Mouse (Mus musculus): ENCODE results near the gene Rbms3.

The Rbms3 gene

DNA sequence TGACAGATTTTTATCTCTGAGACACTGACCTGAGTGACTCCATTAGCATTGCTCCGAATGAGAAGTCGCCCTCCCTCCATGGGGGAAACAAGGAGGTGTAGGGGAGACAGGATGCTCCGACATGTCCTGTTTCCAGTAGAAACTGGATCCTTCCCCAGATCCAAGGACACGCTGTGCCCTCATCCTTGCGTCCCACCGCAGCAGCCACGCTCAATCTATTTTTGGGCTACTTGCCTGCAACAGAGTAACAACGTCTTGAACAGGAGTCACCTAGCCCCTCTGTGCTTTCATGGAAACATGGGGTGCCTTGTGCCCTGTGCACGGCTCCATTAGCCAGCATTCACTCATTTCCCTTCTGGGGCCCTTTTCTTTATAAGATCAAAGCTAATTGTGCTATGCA, at the start of gene Rbms3:
Rbms3 (minus strand) TSS at position 143 of the 400 bp plus-strand sequence.
- DNase-seq: no peak

DNA sequence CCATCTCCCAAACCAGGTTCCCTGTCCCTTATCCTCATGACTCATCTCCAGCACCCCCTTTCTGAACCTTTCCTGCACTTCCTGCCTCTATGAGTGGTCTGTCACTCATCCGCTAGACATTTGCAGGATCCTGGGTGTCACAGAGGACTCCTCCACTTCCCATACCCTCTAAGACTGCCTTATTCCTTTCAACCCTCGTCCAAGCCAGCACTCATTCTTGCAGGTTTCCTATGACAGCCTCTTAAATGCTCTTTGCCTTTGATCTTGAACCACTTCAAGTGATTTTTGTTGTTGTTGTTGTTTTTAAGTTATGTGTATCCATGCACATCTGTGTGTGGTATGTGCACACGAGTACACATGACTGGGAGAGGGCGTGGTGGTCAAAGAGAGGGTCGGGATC, 43.6 kb upstream of the Rbms3 start:
- DNase-seq: no peak

DNA sequence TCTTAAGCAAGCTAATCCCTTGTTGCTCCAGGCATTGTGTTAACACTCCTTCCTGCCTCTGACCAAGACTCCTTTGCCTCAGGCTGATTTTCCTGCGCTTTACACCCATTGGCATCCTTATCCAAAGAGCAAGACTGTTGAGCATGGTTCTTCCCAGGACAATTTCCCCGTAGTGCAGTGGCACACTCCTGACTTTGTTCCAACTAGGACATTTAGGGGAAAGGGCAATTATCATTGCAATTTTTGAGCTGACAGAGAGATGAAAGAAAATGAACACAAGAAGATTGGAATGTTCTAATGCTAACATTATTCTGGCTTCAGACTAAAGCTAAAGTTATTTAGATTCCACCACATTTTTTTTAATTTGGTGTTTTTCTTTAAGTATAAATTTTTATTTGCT, 24.9 kb upstream of the Rbms3 start:
- DNase-seq: no peak

DNA sequence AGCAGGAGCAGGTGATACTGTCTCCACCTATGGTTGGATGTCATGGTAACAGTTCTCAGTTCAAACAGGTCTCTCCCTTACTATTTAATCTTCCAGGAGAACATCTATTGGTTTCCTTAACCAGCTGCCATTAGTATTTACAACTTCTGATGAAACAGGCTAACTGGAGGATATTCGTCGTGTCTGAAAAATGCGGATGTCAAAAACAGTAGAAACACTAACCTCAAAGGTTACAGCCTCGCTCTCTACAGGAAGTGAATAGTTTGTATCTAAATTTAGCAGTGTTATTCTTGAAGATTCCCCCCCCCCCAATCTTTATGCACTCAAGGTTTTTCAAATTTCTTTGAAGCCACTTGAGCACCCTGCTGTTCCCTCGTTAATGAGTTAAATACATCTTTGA, 23.9 kb upstream of the Rbms3 start:
- DNase-seq: no peak

DNA sequence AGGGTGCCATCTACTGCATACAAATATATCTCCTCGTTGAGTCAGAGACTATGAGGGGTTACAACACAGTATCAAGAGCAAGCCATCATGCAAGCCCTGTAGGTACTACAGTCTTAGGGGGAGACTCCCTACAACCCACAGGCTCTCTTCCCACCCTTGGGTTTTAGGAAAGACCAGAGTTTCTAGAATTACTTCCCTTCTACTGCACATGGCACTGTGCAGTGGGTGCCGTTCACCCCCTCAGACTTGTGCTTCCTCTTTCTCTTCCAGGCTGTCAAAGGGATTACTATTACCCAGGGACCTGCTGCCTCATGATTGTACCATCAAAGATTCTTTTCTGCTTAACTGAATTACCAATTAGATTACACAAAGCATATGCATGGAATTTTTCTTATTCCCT, 16.4 kb upstream of the Rbms3 start:
- no peak for DNase-seq

DNA sequence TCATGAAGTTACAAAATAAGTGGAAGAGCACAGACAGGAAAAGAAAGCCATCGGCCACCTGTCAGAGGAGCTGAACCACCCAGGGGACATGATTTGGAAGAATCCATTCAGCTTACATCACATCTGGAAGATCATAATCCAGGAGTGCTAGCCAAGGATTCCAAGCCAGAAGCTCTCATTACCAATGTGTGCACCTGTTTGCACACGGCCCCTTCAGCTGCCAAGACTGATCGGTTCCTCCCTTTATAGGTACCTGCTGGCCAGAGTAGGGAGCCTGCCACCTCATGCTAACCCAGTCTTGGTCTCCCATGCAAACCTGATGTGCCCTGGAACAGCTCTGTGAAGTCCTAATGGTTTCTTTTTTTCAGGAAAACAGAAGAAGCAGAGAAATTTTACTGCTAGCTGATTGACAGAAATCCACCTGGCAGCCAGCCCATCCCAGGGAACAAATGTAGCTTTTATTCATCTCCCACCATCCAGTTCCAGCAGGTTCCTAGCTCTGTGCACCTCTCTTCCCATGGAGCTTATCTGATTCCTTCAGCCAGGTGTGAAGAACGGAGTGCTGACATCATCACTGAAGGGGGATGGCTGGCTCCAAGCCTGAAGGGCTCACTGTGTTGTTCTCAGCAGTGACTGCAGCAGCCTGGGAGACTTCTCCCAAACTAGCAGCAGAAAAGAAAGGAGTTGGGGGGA, 11.5 kb upstream of the Rbms3 start:
- no peak for DNase-seq

DNA sequence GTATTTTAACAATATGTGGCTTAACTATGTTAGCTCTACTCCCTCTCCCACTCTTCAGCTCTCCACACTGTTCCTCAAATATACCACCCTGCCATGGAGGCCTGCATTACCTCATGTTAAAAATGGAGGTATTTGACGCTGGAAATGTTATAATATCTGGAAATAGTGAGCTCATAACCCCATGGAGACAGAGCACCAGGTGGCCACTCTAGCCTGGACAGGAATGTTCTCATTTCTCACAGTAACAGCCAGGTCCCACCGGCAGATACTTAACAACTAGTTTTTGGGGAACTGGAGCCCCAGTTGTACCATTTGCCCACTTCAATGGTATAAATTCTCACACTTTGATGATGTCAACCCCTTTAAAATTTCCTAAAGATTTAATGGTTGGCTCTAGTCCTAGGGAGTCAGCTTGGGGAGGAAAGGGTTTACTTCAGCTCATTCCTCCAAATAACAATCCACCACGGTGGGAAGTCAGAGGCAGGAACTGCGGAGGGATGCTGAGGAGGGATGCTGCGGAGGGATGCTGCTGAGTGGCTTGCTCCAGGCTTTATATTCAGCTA, 9.0 kb upstream of the Rbms3 start:
- DNase-seq: no peak

DNA sequence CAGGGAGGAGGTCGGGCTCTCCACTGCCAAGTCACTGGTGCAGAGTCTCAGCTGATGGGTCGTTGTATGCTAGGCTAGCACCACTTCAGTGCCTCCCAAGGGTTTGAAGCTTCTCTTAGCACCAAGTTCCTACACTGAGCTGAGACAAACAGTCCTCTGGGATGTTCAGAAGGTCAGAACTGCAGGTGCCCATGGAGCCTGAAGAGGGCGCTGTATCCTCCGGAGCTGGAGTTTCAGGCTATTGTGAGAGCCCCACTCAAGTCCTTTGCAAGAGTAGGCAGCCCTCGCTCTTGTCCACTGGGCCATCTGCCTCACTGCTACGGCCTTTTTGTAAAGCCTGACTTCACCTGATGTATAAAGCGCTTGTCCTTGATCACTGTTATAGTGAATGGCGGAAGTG, 6.8 kb upstream of the Rbms3 start:
- no peak for DNase-seq

DNA sequence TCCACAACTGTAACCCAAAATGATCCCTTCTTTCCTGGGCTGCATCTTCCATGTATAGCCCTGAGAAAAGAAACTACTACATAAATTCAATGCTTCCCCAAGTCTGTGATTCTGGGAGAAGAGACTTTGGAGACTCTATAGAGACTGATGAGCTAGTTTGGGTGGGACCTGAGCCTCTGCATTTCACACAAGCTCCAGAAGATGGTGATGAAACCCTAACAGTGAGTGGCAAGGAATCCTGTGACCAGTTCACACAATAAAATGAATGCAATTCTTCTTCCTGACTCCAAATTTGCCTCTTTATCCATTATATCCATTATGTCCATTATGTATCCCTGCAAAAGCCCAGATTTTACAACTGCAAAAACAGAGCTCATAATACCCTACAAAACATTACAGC, 2.5 kb downstream of the Rbms3 start:
- DNase-seq: no peak

DNA sequence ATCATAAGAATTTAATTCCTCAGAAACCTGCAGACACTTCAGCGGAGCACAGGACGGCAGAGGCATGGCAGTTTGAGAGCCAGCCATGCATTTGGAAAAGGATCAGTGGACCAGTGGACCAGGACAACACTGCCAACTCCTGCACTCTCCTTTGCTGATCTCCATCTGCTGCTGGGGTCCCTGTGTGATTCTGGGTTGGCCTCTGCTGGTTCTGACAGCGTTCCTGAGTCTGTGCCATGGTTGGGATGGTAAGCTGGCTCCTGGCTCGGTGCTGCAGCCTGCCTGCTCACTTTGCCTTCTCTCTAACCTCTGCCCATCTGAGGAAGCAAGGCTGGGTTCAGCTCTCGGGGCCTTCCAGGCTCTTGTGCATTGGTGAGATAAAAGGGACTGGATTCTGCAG, 28.9 kb downstream of the Rbms3 start:
- no peak for DNase-seq

DNA sequence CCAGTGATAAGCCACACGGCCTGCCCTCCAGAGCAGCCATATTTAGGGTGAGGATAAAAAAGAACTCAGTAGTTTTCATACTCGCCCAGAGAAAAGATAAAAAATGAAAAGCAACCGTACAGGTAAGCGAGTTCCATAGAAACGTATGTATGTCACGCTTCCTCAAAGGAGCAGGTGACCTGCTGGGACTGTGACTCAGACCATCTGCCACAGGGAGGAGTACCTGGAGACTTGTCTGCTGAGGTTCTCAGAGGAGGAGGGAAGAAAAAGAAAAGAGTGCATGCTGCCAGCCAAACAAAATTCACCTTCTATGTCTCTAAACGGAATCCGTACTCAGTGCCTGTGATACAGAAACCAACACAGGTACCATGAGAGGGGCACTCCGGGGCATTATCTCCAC, 30.4 kb downstream of the Rbms3 start:
- no peak for DNase-seq

DNA sequence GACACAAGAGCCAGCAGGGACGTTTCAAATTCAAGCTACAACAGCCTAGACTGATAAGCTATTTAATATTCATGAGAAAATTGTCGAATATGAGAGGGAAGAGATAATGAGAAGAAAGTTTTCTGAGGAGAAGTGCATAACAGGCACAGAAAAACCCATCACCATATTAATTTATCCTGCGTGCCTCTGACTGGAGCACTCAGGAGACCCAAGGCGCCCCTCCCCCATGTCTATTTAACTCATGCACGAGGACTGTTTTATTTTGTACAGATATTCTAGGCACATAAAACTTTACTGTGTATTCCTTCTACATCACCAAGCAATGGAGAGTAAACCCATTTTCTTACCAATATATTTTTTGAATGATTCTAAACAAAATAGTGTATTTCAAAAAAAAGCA, 33.6 kb downstream of the Rbms3 start:
- DNase-seq: no peak

DNA sequence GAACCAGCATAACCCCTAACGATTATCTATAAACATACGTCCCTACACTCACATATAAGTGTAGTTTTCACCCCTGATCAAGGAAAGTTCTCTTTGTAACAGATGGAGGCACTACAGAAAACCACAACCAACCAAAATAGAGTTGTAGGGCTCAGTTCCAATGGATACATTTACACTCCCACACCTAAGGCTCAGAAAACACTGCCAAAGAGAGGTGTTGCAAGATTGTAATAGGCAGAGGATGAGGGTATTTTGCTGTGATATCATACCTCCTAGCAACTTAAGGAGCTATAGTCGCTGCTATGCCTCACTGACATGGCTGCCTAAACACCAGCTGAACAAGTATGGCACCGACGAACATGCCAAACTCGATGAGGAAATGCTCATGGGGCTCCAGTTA, 44.4 kb downstream of the Rbms3 start:
- DNase-seq: no peak

DNA sequence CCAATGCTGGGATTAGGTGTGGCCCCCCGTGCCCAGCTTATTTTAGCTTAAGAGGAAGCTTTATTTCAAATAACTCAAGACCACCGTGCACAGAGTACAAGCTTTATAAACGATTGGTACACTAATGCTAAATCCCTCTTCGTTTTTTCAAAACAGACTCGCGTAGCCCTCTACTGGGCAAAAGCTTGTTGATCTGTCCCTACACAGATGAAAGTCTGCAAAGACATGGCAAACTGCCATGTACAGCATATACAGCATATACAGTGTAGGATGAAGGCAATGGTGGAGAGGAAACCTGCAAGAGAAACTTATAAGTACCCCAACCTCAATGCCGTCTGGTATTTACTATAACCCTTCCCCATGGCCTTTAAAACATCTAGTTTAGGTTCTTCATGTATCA, 46.1 kb downstream of the Rbms3 start:
- no peak for DNase-seq

DNA sequence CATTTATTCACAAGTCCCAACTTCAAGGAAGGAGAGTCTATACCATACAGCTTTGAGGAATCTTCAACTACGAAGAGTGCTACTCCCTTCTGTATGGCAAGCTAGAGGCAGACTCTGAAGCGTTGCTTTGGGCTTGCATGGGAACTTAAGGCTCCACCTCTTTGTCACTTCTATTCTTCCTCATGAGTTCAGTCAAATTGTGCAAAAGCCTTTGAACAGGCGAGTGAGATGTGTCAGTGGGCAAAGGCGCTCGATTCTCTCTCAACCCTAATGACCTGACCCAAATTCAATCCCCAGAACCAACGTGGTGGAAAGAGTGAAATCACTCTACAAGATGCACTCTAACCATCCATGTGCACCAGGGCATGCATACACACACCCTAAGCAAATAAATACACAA, 47.1 kb downstream of the Rbms3 start:
- no peak for DNase-seq

DNA sequence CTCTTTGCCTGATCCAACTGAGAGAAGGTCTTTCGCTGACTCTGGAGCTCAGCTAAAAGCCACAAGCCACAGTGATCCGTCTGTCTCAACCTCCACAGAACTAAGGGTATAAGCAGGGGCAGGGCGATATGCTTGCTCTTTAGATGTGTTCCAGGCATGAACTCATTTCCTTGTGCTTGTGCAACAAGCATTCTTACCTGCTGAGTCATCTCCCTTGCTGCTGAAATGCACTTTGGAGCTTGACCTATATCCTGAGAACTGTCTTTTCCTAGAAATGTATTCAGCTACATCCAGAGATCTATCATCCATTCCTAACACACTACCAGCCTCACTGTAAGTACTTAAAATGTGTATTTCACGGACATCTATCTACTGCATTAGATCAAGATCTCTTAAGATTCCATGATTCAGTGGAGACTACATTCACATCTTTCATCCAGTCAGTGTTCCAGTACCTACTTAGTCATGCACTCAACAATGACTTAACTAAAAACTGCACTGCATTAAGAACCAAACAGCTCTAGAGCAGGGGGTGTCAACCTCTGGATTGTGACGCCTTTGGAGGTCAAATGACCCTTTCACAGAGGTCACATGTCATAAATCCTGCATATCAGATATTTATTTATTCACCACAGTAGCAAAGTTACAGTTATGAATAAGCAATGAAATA, 58.4 kb downstream of the Rbms3 start:
- DNase-seq: no peak

DNA sequence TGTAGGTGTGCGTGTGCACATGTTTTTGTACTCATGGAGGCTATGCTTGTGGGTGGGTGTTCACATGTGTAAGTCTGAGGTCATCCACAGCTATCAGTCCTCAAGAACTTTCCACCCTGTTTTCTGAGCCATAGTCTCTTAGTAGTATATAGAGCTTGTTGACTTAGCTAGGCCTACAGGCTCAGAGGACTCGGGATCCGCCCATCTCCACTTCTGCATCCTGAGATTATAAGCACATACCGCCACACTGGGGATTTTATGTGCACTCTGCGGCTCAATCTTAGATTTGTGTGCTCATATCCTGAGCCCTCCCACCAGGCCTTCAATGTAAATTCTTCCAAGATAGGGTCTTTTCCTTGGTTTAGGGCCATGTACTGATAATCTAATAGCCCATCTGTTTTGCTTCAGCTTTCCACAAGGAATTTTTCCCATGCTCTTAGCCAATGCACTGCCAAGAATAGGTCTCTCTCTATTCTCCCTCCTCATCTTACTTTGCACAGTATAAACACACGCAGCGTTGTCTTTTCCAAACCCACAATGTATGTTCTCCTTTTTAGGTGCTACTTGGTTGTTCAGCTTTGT, 59.4 kb downstream of the Rbms3 start:
- DNase-seq: no peak

DNA sequence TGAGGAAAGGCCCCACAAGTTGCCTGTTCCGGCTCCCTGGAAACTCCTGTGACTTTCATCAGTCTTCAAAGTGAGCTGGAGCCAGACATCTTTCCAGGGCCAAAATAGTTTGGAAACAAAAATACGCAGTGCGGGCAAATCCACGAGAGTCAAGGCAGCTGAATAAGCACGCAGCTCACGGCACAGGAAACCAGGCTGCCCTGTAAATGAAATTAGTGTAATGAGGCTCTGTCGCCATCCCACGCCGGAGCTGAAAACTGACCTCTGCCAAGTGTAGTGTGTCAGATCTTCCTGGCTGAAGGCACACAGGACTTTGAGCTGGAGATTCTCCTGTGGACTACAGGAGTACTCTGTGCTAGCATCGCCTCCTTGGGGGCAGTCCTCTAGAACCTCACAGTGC, 63.4 kb downstream of the Rbms3 start:
- no peak for DNase-seq

DNA sequence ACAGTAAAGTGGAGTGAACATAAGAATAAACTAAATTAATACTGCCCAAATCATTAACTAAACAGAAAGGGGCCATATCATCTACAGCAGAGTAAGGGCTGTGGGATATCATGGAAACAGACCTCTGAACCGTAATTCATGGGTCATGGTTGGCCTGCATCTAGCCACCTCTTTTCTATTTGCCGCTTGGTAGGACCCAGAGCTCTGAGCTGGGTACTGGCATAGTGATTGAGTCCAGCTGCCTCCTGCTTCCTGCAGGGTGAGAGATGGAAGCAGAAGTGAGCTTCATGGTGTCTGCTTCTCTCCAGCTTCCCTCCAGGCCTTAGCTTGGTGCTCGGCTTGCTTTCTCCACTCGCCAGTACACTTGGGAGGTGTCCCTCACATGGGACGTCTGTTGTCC, 71.2 kb downstream of the Rbms3 start:
- no peak for DNase-seq

DNA sequence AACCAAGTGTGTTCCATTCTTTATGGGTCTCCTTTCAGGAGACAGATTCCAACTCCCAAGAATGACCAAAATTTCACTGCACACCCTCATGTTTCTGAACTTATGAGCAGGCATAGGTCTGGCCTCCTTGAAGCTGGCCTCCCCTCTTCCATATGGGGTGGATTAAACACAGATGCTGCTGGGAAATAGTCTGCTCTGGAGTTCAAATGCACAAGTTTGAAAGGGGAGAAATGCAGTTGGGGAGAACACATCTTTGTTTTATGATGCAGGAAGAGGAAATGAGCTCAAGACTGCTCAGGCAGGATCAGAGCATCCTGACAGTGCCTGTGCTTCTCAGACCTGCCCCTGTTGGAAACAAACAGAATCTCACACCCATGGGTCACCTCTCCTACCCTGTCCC, 75.4 kb downstream of the Rbms3 start:
- DNase-seq: no peak

DNA sequence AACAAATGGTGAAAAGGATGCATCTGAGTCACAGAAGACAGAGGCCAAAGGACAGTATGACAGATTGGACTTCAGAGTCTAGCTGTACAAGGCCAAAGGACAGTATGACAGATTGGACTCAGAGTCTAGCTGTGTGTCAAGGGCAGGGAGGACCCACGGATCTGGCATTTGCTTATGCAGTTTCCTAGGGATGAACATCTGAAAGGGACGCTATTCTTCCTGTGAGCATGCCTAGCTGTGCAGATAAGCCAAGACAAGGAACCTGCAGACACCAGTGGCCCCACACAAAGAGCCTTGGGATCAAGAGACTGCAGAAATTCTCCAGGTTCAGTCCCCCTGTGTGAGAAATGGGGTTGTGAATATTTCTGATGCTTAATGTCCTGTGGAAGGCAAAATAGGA, 100.4 kb downstream of the Rbms3 start:
- no peak for DNase-seq

DNA sequence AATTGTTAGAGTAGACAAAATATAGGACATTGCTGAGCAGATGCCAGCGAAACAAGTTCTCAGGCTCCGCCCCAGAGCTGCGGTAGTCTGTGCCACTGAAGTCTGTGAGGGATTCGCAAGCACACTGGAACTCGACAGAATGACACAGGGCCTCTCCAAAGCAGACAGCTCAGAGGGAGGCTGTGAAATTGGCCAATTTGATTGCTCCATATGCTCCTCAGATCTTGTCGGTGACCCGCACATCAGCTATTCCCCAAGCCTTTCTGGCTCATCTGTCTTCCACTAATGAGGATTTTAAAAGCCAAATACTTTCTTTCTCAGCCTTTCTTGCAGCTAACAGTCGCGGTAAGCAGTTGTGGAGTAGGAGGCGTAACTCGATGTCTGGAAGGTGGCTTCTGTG, 120.8 kb downstream of the Rbms3 start:
- DNase-seq: no peak

DNA sequence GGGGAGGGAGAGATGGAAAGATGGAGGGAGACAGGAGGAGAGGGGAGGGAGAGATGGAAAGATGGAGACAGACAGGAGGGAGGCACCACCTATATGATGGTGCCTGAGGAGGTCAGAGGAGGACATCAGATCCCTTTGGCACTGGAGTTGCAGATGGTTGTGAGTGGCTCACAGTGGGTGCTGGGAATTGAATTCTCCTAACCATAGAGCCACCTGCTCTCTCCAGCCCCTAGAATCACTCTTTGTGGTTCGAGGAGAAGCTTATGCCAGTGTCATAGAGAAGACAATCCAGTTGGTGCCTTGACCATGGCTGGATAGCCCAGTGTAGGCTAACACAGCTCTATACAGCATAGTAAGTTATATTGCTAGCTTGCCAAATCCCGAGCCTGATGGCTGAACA, 137.8 kb downstream of the Rbms3 start:
- DNase-seq: no peak

DNA sequence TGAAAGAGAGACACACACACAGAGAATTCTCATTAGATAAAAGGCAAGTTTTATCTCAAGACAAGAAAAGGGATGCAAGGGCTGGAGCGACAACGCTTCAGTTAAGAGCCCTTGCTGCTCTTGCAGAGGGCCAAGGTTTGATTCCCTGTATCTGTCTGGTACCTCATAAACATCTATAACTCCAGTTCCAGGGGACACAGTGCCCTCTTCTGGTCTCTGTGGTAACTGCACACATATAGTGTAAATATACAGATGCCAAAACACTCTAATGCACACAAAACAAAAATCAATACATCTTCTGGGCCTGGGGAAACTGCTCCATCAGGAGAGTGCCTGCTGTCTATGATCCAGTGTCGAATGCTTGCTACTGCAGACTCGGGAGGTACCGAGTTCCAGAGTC, 145.3 kb downstream of the Rbms3 start:
- DNase-seq: no peak

Measured in right cerebral cortex, postnatal 25 days (tissue).